Mouse (Mus musculus) forebrain, embryonic 13.5 days (tissue): Measurements from ENCODE around the gene Gm17374. TPM values are rescaled to one million over a fixed set of nuclear protein-coding genes. Genes with fewer than 3 reads are reported as not detected.

Source experiments
- ATAC-seq: fragments of 200-750 bp; cut with Nextera tagmentation; 2 replicates; pipeline ENCODE4 v1.8.0; 2017
- H3K27ac ChIP-seq: fragments of 300-500 bp; sonication (generic); 2 replicates; pipeline ENCODE4 v1.5.1; 2015; ENCODE audit warnings: inconsistent platforms, mild to moderate bottlenecking, moderate library complexity
- H3K27me3 ChIP-seq: fragments of 300-500 bp; sonication (generic); 2 replicates; pipeline ENCODE4 v1.6.1; 2015; ENCODE audit warnings: mild to moderate bottlenecking, inconsistent platforms
- H3K36me3 ChIP-seq: fragments of 300-500 bp; sonication (generic); 2 replicates; pipeline ENCODE4 v1.6.1; 2015; ENCODE audit warnings: mild to moderate bottlenecking, inconsistent platforms; ENCODE audit not compliant: poor library complexity, severe bottlenecking
- H3K4me1 ChIP-seq: fragments of 300-500 bp; sonication (generic); 2 replicates; pipeline ENCODE4 v1.6.1; 2015; ENCODE audit warnings: inconsistent platforms
- H3K4me2 ChIP-seq: fragments of 300-500 bp; sonication (generic); 2 replicates; pipeline ENCODE4 v1.6.1; 2015; ENCODE audit warnings: inconsistent platforms, mild to moderate bottlenecking, moderate library complexity
- H3K4me3 ChIP-seq: fragments of 300-500 bp; sonication (generic); 2 replicates; pipeline ENCODE4 v1.5.1; 2015; ENCODE audit warnings: mild to moderate bottlenecking, inconsistent platforms
- H3K9ac ChIP-seq: fragments of 300-500 bp; sonication (generic); 2 replicates; pipeline ENCODE4 v1.6.1; 2015; ENCODE audit warnings: mild to moderate bottlenecking, inconsistent platforms
- H3K9me3 ChIP-seq: fragments of 300-500 bp; sonication (generic); replicated peaks from 2 replicates; pipeline ENCODE4 v1.6.1; 2016; ENCODE audit warnings: inconsistent platforms
- WGBS: fragments of 180-500 bp; shearing (Covaris S2); methylation state at CpG from one replicate; pipeline ENCODE4 v1.1.7; 2015; 5-methylcytosine and 5-hydroxymethylcytosine counted together
- polyA plus RNA-seq: library from polyadenylated mRNA; unstranded; fragments of >200 nt; fragmentation: Nextera tagmentation; extraction: Ambion mirVana; gene quantifications from 2 replicates; pipeline ENCODE4 v1.2.1, GENCODE M21; 2015

Gm17374 gene
- polyA plus RNA-seq, 1 experiment from 2014 or later, result not detected

- 80% methylated on average over 2 of the region's 2 CpGs for WGBS
- H3K36me3 ChIP-seq, result peaks cover 38% of the 10 kb centered on the region
- no peaks in the 10 kb centered on the region for H3K4me1 ChIP-seq
- H3K27ac ChIP-seq, result no peak overlapping the region
- no peak overlapping the region for H3K4me3 ChIP-seq
- ATAC-seq, result no peak
- H3K4me2 ChIP-seq, result no peak overlapping the region
- no peak overlapping the region for H3K9ac ChIP-seq
- no peaks in the 10 kb centered on the region for H3K9me3 ChIP-seq
- no peaks in the 10 kb centered on the region for H3K27me3 ChIP-seq
Measured at GRCm38 (mm10) chr2:140200713-140201112, 48.9 kb downstream of the Gm17374 start.

GRCm38 (mm10) chr2:140202573-140202972 is 50.7 kb downstream of the Gm17374 start:
- Histone ChIP-seq H3K4me1 (no peaks in the 10 kb centered on the region), H3K9me3 (no peaks in the 10 kb centered on the region), H3K4me2 (no peak overlapping the region), H3K9ac (no peak overlapping the region), H3K27ac (no peak overlapping the region), H3K4me3 (no peak overlapping the region), H3K36me3 (peaks cover 34% of the 10 kb centered on the region), H3K27me3 (no peaks in the 10 kb centered on the region)
- ATAC-seq, result no peak
- WGBS, result 94% methylated on average over 5 of the region's 5 CpGs

Other genes starting within 250 kb of the Gm17374 start
- gene Tasp1, start 85.2 kb upstream of the Gm17374 start, polyA plus RNA-seq, result 16.1 and 16.7 TPM in 2 replicates
- gene Esf1, start 18.5 kb downstream of the Gm17374 start, polyA plus RNA-seq, result 24.1 and 26.2 TPM in 2 replicates
- gene Ndufaf5, start 18.6 kb downstream of the Gm17374 start, polyA plus RNA-seq, result 36.5 and 39.8 TPM in 2 replicates
- gene Sel1l2, start 237.7 kb downstream of the Gm17374 start, polyA plus RNA-seq, result not detected in 2 replicates
- 60.2 and 73.5 TPM in 2 replicates for gene Macrod2, start 243.3 kb downstream of the Gm17374 start, polyA plus RNA-seq